Mouse (Mus musculus) MN1 (cell line): ENCODE results near the gene Gpn3.

Experiments used
- DNase-seq: peaks from one replicate; pipeline ENCODE4 v3.0.0-alpha.2; 2016; ENCODE audit warnings: low spot score

Gene Gpn3

GRCm38 (mm10) chr5:122422071-122422964 is 50.6 kb downstream of the Gpn3 start:
- DNase-seq: peak; percentile 84

DNA sequence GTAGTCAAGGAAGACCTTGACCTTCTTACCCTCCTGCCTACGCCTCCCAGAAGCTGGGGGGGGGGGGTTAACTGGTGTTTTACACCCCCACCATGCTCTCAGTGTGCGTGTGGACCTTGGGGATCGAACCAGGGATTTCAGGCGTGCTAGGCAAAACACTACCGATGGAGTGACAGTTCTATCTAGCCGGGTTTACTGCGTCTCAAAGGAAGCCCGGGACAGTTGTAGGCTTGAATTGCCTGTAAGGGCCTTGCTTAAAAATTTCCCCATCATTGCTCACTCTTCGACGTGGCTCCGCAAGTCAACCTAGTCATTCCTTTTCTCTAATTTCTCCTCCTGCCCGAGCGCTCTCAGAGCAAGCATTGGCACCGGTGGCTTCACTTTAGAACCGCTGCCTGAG is 51.4 kb downstream of the Gpn3 start:
- peak; percentile 18 for DNase-seq

DNA sequence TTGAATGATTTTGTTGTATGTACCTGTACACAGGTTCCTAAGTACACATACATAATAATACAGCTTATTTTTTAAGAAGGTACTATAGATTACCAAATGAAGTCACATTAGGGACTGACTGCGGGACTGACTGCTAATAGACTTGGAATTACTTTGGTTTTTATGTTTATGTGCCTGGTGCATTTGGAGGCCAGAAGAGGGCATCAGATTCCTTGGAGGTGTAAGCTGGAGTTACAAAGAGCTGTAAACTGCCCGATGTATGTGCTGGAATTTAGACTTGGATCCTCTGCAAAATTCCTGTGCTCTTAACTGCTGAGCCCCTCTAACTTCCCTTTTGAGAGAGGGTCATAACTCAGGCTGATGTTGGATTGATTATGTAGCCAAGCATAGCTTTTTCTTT is 53.9 kb downstream of the Gpn3 start:
- no peak for DNase-seq

DNA sequence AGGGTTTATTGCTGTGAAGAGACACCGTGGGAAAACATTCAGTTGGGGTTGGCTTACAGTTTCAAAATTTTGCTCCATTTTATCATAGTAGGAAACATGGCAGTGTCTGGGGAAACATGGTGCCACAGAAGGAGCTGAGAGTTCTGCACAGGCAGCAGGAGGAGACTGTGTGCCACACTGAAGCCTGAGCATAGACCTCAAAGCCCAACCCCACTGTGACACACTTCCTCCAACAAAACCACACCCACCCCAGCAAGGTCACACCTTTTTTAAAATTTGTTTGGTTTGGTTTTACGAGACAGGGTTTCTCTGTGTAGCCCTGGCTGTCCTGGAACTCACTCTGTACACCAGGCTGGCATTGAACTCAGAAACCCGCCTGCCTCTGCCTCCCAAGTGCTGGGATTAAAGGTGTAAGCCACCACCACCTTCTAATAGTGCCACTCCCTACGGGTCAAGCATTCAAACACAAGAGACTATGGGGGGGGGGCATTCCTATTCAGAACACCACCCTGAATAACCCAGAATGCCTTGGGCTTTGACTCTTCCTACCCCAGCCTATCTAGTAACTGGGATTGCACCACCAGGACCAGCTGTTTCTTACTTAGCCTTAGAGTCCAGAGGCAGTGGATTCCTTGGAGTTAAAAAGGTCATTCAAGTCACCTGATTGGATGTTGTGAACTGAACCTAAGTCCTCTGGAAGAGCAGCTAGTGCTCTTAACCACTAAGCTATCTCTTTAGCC is 58.5 kb downstream of the Gpn3 start:
- no peak for DNase-seq

DNA sequence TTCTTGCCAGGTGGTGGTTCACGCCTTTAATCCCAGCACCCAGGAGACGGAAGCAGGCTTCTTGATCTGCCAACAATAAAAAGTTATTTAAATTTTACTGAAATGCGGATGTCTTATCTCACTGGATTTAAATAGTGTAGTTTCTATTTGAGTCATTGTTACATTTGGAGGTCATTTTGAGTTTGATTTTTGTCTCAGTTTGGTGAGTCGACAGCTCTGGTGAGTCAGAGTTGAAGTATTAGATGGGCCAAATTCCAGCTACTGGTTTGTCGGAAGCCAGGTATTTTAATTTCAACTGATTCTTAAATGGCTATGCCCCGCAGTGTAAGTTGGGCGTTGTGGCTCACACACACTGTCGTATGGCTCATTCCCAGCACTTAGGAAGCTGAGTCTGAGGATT is 59.5 kb downstream of the Gpn3 start:
- no peak for DNase-seq
